Mouse (Mus musculus) adrenal gland, postnatal 36 days (tissue): ENCODE results near the gene Rai14. TPM values are rescaled to one million over a fixed set of nuclear protein-coding genes. Genes with fewer than 3 reads are reported as not detected.

Experiments
- DNase-seq, 2 experiments: peaks; one replicate each; pipeline ENCODE4 v3.0.0; 2021; ENCODE audit warnings: mixed read lengths in 1 of 2
- total RNA-seq, 2 experiments: library from RNA; stranded (reverse); gene quantifications; 2 replicates each; pipeline ENCODE4 v1.2.3; 2021

The Rai14 gene
- total RNA-seq, 2 experiments from 2014 or later = 25.9 to 32.3 TPM

DNA sequence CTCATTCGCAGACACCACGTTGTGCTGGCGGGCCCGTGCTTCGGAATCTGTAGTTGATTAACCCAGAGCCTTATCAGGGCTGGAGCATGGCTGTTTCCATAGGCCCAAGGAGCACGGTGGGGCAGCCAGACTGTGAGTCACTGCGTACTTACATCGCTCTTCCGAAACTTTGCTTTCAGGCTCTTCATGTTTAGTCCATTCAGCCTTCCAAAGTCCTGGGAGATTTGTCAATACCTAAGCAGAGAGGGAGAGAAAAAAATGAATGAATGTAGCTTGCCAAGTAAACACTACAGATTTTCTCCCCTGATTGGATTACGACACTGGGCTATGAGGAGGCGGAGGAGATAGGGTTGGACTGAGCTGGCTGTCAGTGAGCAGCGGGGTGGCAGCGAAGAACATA is 24.2 kb downstream of the Rai14 start:
- no peak for DNase-seq

- peak in 1 of 2 experiments; percentile 22 for DNase-seq
Observed at GRCm38 (mm10) chr15:10689304-10689703, 25.1 kb downstream of the Rai14 start.

GRCm38 (mm10) chr15:10688686-10689085 is 25.7 kb downstream of the Rai14 start:
- DNase-seq = no peak

GRCm38 (mm10) chr15:10687365-10687764 is 27.1 kb downstream of the Rai14 start:
- DNase-seq = no peak

DNA sequence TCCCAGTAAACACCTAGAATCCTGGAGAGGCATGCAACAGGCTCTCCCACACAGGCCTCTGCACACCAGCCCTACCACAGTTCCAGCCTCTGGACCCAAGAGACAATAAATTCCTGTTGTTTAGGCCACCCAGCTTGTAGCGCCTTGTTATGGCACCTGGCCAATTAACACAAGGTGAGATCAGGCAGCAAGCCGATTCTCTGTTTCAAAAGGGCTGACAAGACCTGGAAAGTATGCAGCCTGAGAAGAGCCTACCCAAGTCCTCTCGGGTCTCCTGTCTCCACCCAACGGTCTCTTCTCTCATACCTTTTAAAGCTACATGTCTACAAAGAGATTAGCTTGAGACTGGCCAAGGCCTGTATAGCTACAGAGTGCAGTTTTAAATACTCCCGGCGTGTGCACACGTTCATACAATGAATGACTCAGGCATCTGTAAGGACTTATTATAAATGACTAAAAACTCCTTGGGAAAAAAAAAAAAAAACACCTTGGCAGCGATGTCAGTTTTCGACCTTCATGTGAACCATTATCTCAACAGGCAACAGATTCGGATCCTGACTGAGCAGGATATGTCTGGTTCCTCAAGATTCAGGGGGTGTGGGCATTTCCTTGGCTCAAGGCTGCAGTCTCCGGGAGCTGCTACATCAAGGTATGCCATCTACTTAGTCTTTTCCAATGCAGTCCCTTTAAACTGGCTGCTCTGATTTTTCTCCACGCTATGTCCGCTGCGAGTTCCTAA is 28.6 kb downstream of the Rai14 start:
- DNase-seq = peak; percentile 30 to 48

- DNase-seq = peak; percentile 23 to 30
Observed at GRCm38 (mm10) chr15:10683687-10684203, 30.7 kb downstream of the Rai14 start.

DNA sequence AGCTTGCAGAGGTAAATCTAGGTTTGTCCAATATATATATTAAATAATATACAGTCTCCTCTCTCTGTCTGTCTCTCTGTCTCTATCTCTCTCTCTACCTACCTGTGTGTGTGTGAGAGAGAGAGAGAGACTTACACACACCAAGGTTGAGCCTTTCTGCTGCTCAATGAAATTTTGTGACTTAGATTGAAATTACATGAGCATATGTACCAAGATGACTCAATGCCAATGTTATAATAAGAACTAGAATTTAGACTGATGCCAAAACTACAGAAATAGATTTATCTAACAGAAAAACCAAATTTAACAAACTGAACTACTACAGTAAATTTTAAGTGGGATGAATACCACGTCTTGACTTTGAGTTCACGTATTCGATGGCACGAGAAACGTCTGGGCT is 33.9 kb downstream of the Rai14 start:
- no peak for DNase-seq

DNA sequence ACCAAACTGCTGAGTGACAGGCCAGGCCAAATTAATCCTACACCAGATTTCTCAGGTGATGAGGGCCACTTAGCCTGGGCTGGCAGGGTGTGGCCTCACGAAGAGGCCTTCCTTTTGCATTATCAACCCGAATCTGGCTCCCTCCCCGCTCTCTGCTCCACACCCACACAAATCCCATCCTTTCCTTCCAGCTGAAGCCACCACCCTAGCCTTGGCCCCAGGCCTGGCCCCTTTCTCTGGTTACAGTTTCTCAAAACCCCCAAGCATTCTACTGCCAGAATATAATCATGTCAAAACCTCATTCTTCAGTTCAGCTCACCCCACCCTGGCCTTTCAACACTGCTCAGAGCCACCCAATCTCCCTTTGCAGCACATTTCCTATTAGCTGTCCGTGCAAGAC is 34.9 kb downstream of the Rai14 start:
- no peak for DNase-seq

GRCm38 (mm10) chr15:10675801-10676200 is 38.6 kb downstream of the Rai14 start:
- DNase-seq = no peak

GRCm38 (mm10) chr15:10672880-10673279 is 41.5 kb downstream of the Rai14 start:
- DNase-seq = no peak

- peak; percentile 60 to 61 for DNase-seq
Observed at GRCm38 (mm10) chr15:10671868-10672267, 42.6 kb downstream of the Rai14 start.

DNA sequence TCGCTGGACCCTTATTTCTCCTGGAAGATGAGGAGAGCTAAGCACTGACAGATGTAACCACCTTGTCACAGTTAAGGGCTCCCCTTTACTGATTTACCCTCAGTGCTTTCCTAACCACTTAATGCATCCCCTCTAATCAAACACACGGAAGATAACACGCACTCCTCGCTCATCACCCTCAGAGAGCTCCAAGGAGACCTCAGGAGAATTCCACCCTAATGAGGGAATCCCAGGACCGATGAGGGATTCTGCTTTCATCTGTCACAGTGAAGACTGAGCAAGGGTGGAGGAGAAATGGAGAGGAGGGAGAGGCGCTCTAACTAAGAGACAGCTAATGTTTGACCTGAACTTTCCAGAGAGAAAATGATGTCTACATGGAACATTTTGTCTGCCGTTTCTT is 44.3 kb downstream of the Rai14 start:
- DNase-seq = no peak

GRCm38 (mm10) chr15:10668120-10668900 is 46.1 kb downstream of the Rai14 start:
- no peak for DNase-seq

DNA sequence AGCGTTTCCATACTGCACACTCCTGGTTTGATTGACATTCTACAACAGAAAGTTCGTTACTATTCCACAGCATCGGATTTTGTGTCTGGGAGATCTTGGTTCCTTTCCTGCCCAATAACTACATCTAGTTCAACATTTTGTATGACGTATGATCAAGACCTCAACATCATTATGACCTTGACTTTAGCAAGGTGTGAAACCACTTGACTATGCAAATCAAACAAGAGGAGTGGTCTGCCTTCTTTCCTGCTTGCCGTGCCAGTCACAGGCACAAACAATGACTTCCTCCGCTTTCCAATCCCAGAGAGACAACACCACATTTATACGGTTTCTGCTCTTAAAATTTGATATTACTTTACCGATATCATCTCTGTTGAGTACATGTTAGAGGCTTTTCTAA is 48.6 kb downstream of the Rai14 start:
- DNase-seq = no peak

- DNase-seq = no peak
Observed at GRCm38 (mm10) chr15:10664529-10664898, 49.9 kb downstream of the Rai14 start.

DNA sequence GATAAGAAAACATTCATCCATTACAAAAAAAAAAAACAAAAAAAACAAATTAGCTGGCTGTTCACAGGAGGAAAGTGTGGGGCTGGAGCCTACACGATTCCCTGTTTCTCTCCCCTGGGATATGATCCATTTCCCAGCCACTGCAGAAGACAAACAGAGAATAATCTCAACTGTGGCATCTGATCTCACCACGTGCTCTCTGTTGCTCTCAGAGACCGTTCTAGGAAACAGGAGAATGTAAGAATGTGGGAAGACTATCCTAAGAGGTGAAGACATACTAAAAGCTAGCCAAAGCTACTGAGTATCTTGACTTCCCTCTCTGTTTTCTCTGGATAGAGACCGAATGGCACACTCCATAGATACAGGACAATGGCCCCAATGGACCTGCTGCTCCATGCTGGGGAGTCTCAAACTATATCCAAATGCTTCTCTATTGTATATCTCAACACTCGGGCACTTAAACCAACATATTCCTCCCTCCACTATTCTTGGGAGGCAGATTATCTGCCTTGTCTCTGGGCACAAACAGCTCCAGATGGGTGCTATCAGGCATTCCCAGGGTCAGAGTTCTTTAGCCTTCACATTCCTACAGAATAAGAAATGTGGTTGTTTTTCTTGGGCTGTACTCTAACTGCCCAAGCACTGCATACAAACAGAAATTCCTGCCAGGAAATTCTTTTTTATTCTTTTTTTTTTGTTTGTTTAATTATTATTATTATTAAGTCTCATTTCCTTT is 50.5 kb downstream of the Rai14 start:
- no peak for DNase-seq

GRCm38 (mm10) chr15:10661961-10662606 is 52.3 kb downstream of the Rai14 start:
- DNase-seq = no peak

- DNase-seq = no peak
Observed at GRCm38 (mm10) chr15:10658803-10659202, 55.6 kb downstream of the Rai14 start.

GRCm38 (mm10) chr15:10656146-10656545 is 58.3 kb downstream of the Rai14 start:
- no peak for DNase-seq

- DNase-seq = no peak
Observed at GRCm38 (mm10) chr15:10655151-10655905, 59.1 kb downstream of the Rai14 start.

GRCm38 (mm10) chr15:10654696-10655095 is 59.7 kb downstream of the Rai14 start:
- DNase-seq = no peak
